Mouse (Mus musculus) heart, postnatal 0 days (tissue): Measurements from ENCODE around the gene Fmnl1. TPM values are rescaled to one million over a fixed set of nuclear protein-coding genes. Genes with fewer than 3 reads are reported as not detected.

Experiments used
- ATAC-seq: fragments of 200-750 bp; cut with Nextera tagmentation; 2 replicates; pipeline ENCODE4 v1.8.0; 2017; ENCODE audit warnings: low read depth, moderate number of reproducible peaks, moderate library complexity; ENCODE audit not compliant: insufficient read depth
- DNase-seq: peaks from one replicate; pipeline ENCODE4 v3.0.0-alpha.2; 2016; ENCODE audit warnings: low spot score
- H3K27ac ChIP-seq: fragments of 300-500 bp; sonication (generic); 2 replicates; pipeline ENCODE4 v1.5.1; 2014; ENCODE audit warnings: low read depth, mild to moderate bottlenecking
- H3K27me3 ChIP-seq: fragments of 300-500 bp; sonication (generic); 2 replicates; pipeline ENCODE4 v1.6.1; 2014; ENCODE audit warnings: low read length, mixed read lengths; ENCODE audit not compliant: control insufficient read depth, insufficient read depth
- H3K36me3 ChIP-seq: fragments of 300-500 bp; sonication (generic); replicated peaks from 2 replicates; pipeline ENCODE4 v1.6.1; 2014; ENCODE audit warnings: low read length, mixed read lengths; ENCODE audit not compliant: control insufficient read depth, insufficient read depth
- H3K4me1 ChIP-seq: fragments of 300-500 bp; sonication (generic); 2 replicates; pipeline ENCODE4 v1.6.1; 2014; ENCODE audit warnings: antibody characterized with exemption; ENCODE audit not compliant: control insufficient read depth, insufficient read depth
- H3K4me2 ChIP-seq: fragments of 300-500 bp; sonication (generic); 2 replicates; pipeline ENCODE4 v1.6.1; 2014; ENCODE audit warnings: low read depth, mild to moderate bottlenecking, low read length, moderate library complexity
- H3K4me3 ChIP-seq: fragments of 300-500 bp; sonication (generic); 2 replicates; pipeline ENCODE4 v1.5.1; 2014; ENCODE audit warnings: low read depth, low read length
- H3K9ac ChIP-seq: fragments of 300-500 bp; sonication (generic); replicated peaks from 2 replicates; pipeline ENCODE4 v1.6.1; 2014; ENCODE audit warnings: low read depth, low read length, mixed read lengths
- H3K9me3 ChIP-seq: fragments of 300-500 bp; sonication (generic); replicated peaks from 2 replicates; pipeline ENCODE4 v1.6.1; 2016; ENCODE audit warnings: low read length; ENCODE audit not compliant: control insufficient read depth
- CTCF ChIP-seq: IDR thresholded peaks from 2 replicates; pipeline ENCODE4 v1.5.1; 2016; ENCODE audit warnings: antibody characterized with exemption, control low read depth, low read depth
- EP300 ChIP-seq: IDR thresholded peaks from 2 replicates; pipeline ENCODE4 v1.6.1; 2016; ENCODE audit warnings: antibody characterized with exemption, low read depth
- WGBS: fragments of 180-500 bp; shearing (Covaris S2); extraction: QIAGEN DNeasy Blood & Tissue Kit; methylation state at CpG from one replicate; pipeline ENCODE4 v1.1.7; 2014; 5-methylcytosine and 5-hydroxymethylcytosine counted together
- polyA plus RNA-seq: library from polyadenylated mRNA; unstranded; fragments of >200 nt; fragmentation: Nextera tagmentation; extraction: Ambion mirVana; gene quantifications from 2 replicates; pipeline ENCODE4 v1.2.1, GENCODE M21; 2015
- total RNA-seq: library from RNA; depleted of rRNA; stranded (reverse); fragments of >200 nt; gene quantifications from 2 replicates; pipeline ENCODE4 v1.2.3, GENCODE M21; 2014; ENCODE audit warnings: low replicate concordance

Fmnl1 gene
- total and polyA plus RNA-seq, 2 experiments from 2014 or later: 1.1 to 2.2 TPM

DNA sequence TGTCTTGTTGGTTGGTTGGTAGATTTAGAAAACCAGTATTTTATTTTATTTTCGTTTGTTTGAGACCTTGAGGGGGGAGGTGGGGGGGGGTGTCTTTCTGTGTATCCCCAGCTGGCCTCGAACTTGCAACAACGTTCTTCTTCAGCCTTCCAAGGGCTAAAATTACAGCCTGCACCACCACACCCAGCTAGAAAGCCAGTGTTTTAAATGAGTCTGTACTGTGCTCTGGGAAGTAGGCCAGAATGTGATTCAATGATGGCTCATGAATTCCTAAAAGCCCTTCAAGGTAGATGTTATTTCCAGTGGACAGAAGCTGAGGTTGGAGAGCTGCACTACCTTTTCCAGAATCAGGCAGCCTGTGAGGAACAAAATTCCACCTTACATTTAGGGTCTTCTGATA lies 36.7 kb upstream of the Fmnl1 start:
- H3K4me2 ChIP-seq: no peak overlapping the region
- peaks cover 5% of the 10 kb centered on the region; the same call in 1 of the 2 replicates for H3K36me3 ChIP-seq
- H3K27me3 ChIP-seq: no peaks in the 10 kb centered on the region
- TF ChIP-seq CTCF (no peak), EP300 (no peak)
- no peak overlapping the region for H3K9ac ChIP-seq
- ATAC-seq: no peak
- peak overlapping the region; percentile 86 for H3K27ac ChIP-seq
- peaks cover 17% of the 10 kb centered on the region; the same call in 1 of the 2 replicates for H3K4me1 ChIP-seq
- H3K9me3 ChIP-seq: no peaks in the 10 kb centered on the region
- no peak overlapping the region for H3K4me3 ChIP-seq
- 61% methylated on average over 3 of the region's 3 CpGs for WGBS
- DNase-seq: no peak

DNA sequence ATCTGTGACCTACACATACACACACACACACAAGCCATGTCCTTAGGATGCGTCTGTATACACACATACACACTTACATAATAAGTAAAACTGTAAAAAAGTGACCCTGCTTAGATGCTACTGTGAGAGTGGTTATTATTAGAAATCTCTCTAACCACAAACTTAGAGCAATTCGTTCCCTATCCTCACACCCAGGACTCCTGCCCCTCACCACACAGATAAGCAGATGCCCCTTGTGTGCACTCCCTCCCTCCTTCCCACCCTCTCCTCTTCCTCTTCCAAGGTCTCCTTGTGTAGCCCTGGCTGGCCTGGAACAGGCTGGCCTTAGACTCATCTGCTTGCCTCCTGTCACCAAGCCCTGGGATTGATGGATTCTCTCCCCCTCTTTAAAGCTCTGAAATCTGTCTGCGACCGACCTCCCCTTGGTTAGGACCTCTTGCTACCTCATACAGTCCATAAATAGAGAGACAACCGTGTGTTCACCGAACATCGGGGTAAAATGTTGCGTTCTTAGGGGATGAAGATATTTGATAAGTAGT lies 34.8 kb upstream of the Fmnl1 start:
- Histone ChIP-seq H3K27me3 (no peaks in the 10 kb centered on the region), H3K36me3 (0 out of 2 replicates have a peak, but pooled peaks cover 12% of the 10 kb centered on the region), H3K9ac (no peak overlapping the region), H3K9me3 (no peaks in the 10 kb centered on the region), H3K4me1 (peaks cover 19% of the 10 kb centered on the region), H3K4me3 (no peak overlapping the region), H3K4me2 (no peak overlapping the region), H3K27ac (no peak overlapping the region)
- no peak for ATAC-seq
- DNase-seq: no peak
- WGBS: 60% methylated on average over 8 of the region's 8 CpGs
- TF ChIP-seq EP300 (no peak), CTCF (no peak)

DNA sequence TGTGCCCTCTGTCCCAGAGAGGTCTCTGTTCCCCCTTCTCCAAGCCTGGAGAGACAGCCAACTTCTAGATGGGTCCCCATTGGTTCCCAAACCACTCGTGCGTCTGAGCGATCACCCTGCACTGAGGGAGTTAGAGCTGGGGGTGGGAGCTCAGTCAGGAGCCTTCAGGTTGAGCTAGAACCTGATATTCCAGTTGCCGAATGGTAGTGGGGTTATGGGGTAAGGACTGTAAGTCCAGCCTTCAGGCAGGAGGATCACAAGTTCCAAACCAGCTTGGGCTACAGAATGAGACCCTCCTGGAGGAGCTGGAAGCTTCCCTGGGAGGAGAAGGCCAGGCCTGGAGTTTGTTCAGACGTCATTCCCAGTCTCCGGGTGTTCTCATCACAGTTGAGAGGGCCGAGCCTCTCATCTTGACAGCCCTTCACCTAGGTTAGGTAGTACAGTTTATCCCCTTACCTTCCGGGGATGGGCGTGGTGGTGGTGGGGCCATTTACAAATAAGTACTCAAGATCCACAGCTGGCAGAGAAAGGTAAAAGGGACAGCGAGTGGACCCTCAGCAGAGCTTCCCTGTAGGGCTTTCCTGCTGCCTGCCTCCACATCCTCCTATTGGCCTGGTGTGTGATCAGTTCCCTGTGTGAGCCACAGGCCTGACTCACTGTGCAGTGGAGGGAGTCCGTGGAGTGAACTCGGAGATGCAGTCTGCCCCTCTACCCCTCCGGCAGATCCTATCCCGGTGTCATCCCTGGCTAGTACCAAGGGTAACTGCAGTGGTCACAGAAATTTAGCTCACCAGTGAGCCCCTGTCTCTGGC lies 30.8 kb upstream of the Fmnl1 start:
- ATAC-seq (no peak), DNase-seq (no peak)
- TF ChIP-seq CTCF: no peak
- no peak for TF ChIP-seq EP300
- H3K9me3 ChIP-seq: no peaks in the 10 kb centered on the region
- no peak overlapping the region; the same call in 1 of the 2 replicates for H3K9ac ChIP-seq
- 82% methylated on average over 14 of the region's 14 CpGs for WGBS
- H3K27me3 ChIP-seq: no peaks in the 10 kb centered on the region
- no peak overlapping the region for H3K4me3 ChIP-seq
- peaks cover 27% of the 10 kb centered on the region for H3K4me1 ChIP-seq
- 0 out of 2 replicates have a peak, but pooled peaks cover 12% of the 10 kb centered on the region for H3K36me3 ChIP-seq
- peak overlapping the region; percentile 90 for H3K27ac ChIP-seq
- no peak overlapping the region for H3K4me2 ChIP-seq

DNA sequence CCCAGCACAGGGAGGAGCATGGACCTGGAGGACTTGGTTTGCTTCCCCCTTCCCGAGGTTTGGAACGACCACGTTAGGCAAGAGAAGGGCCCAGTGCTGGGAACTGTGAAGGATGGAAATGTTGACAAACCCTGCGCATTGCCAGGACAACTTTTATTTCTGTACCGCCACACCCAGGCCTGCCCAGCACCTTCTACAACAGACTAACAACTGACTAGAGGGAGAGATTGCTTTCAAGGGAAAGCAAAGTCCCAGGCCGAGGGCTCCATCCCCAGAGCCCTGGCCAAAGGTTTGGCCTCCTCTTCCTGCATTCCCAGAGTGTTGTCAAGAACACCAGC lies 30.2 kb upstream of the Fmnl1 start:
- Histone ChIP-seq H3K36me3 (0 out of 2 replicates have a peak, but pooled peaks cover 12% of the 10 kb centered on the region), H3K9me3 (no peaks in the 10 kb centered on the region), H3K27me3 (no peaks in the 10 kb centered on the region), H3K9ac (peak overlapping the region; percentile 16; the same call in 1 of the 2 replicates), H3K4me2 (no peak overlapping the region), H3K27ac (peak overlapping the region; percentile 90), H3K4me3 (no peak overlapping the region), H3K4me1 (peaks cover 27% of the 10 kb centered on the region)
- 30% methylated on average over 6 of the region's 6 CpGs for WGBS
- TF ChIP-seq CTCF: no peak
- no peak for TF ChIP-seq EP300
- ATAC-seq (no peak; the same call in 1 of the 2 replicates), DNase-seq (no peak)

DNA sequence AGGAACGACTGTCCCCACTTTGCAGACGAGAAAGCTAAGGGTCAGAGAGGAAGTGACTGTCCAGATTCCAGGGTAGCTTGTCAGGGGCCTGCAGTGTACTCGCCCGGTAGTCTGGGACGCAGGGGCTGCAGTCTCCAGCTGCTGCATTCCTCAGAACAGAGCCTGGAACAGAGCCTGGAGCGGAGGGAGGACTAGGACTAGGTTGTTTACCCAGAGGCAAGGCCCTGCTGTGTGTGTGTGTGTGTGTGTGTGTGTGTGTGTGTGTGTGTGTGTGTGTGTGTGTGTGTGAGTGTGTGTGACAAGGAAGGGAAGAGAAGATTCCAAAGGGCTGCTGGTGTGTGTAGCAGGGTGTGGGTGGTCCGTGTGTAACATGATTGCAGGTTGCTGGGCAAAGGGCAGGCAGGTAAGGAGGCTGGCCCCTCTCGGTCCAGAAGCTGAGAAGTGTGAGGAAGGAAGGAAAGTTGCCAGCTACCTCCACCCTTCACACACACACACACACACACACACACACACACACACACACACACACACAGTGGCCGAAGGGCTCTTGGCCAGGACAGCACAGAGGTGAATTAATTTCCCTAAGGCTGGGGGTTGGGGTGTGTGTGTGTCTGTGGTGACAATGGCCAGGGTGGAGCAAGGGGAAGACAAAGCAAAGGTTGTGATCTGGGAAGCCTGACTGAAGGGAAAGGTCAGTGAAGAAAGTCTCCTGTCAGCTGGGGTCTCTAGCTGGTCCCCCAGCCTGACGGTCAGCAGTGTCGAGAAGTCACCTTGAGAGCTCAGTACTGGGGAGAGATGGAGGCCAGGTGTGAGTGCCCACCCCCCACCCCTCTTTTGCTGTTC lies 29.6 kb upstream of the Fmnl1 start:
- 21% methylated on average over 11 of the region's 11 CpGs for WGBS
- Histone ChIP-seq H3K4me1 (peaks cover 27% of the 10 kb centered on the region), H3K4me2 (peak overlapping the region; percentile 5; the same call in 1 of the 2 replicates), H3K27ac (peak overlapping the region; percentile 90), H3K27me3 (no peaks in the 10 kb centered on the region), H3K36me3 (0 out of 2 replicates have a peak, but pooled peaks cover 12% of the 10 kb centered on the region), H3K9me3 (no peaks in the 10 kb centered on the region), H3K9ac (peak overlapping the region; percentile 34), H3K4me3 (no peak overlapping the region)
- DNase-seq: peak; percentile 68
- no peak for TF ChIP-seq CTCF
- TF ChIP-seq EP300: no peak
- ATAC-seq: peak; percentile 64
